Comparison of ENCODE assay signal across 29 mouse cellular contexts in the genomic region with DNA sequence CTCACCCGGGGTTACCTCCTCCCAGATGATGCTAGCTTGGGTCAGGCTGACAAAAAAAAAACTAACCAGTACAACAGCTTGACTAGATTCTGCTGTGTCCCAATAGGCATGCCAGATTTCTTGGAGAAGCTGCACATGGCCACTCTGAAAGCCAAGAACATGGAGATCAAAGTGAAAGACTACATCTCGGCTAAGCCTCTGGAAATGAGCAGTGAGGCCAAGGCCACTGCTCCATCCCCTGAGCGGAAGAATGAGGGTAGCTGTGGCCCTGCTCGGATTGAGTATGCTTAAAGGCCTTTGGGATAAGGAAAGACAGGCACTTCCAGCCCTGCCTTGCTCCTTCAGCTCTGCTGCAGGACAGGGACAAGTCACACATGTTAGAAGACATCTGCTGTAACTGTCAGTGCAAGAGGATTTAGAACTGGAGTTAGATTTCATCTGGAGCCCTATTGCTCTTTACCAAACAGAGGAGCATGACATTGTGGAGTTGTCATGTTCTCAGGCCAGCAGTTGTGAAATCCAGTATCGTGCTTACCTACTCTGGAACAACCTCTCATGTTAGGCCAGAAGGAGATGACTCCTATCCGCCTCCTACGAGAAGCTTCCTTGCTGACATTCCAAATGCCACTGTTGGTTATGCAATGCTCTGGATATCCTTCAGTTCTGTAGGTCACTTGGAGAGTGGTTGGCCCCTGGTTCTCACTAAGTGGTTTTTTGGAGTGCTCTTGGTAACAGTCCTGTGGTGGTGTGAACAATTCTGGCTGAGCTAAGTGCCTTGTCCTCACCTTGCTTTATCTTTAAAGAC. TPM values are rescaled to one million over a fixed set of nuclear protein-coding genes. Genes with fewer than 3 reads are reported as not detected.
DNase-seq lines count a peak whose midpoint lies in the region; ATAC-seq and TF ChIP-seq lines count a peak whose summit lies in the region.
"Had no signal": no experiment of that assay in that cellular context is flagged by ENCODE, and none has a peak within 500 bp of the region (broad histone marks: within the 10 kb centered on the region; RNA-seq: fewer than 3 reads in every experiment).

No protein-coding gene starts in this region.

- H3K4me3 ChIP-seq in heart, embryonic 11.5 days (ENCODE audit: low read depth, low read length) = no peak overlapping the region
- H3K4me3 ChIP-seq in lung, adult 2 months (replicated peaks; ENCODE audit: extremely low read depth, low read depth, low read length) = no peak overlapping the region
- H3K4me3 ChIP-seq: forebrain, embryonic 13.5 days; hindbrain, embryonic 10.5 days; megakaryocyte, embryonic 14.5 days; neural tube, embryonic 13.5 days had no signal

- H3K9me3 ChIP-seq in heart, embryonic 11.5 days (replicated peaks; ENCODE audit: control insufficient read depth, low read length) = no peaks in the 10 kb centered on the region
- H3K9me3 ChIP-seq: forebrain, embryonic 13.5 days; hindbrain, embryonic 10.5 days; neural tube, embryonic 13.5 days had no signal

- TF ChIP-seq POLR2A in lung, adult 2 months (IDR thresholded peaks at IDR 0.05; ENCODE audit: borderline replicate concordance, extremely low read depth, low read depth, low read length) = no peak

- TF ChIP-seq CTCF in lung, adult 2 months (IDR thresholded peaks at IDR 0.05; ENCODE audit: insufficient read depth, low read length) = no peak

- peak; percentile 48 for DNase-seq in adrenal gland, adult 2 months
- no peak for DNase-seq in adrenal gland, postnatal 10 days
- DNase-seq in heart, adult 18-20 months = peak; percentile 17 to 36
- DNase-seq in lung, adult 2 months = peak; percentile 8
- no peak for DNase-seq in lung, postnatal 4 days
- DNase-seq in layer of hippocampus, postnatal 14 days (ENCODE audit: low spot score in 2 of 2) = no peak
- DNase-seq: cerebellum, adult 9-10 months; liver; lung, embryonic 14.5 days; midbrain, embryonic 14.5 days; right cerebral cortex, adult 18-20 months; thymus, postnatal 14 days had no signal

- no peaks in the 10 kb centered on the region for H3K27me3 ChIP-seq in heart, embryonic 11.5 days (ENCODE audit: control insufficient read depth, insufficient read depth, low read length)
- H3K27me3 ChIP-seq: forebrain, embryonic 13.5 days; megakaryocyte, embryonic 14.5 days; neural tube, embryonic 13.5 days; Patski had no signal

- H3K4me1 ChIP-seq in heart, embryonic 11.5 days (ENCODE audit: control insufficient read depth, insufficient read depth, low read length) = no peaks in the 10 kb centered on the region
- H3K4me1 ChIP-seq in lung, adult 2 months (ENCODE audit: control insufficient read depth, insufficient read depth, low read length) = no peaks in the 10 kb centered on the region
- H3K4me1 ChIP-seq: forebrain, embryonic 13.5 days; hindbrain, embryonic 10.5 days; neural tube, embryonic 13.5 days had no signal

- ATAC-seq in heart, embryonic 11.5 days (replicated peaks; ENCODE audit: insufficient number of reproducible peaks, low FRiP score, low TSS enrichment) = no peak
- ATAC-seq: CD4-positive, CD25-positive, alpha-beta regulatory T cell, adult 4 months; forebrain, embryonic 13.5 days; hindbrain, postnatal 0 days; intestine, postnatal 0 days; Patski had no signal

- peaks cover 33% of the 10 kb centered on the region for H3K36me3 ChIP-seq in heart, embryonic 11.5 days (ENCODE audit: control insufficient read depth, insufficient read depth, low read length)

- 88% methylated on average over 7 of the region's 7 CpGs for WGBS in heart, embryonic 11.5 days (ENCODE audit: insufficient replicate concordance)
- WGBS in lung, adult 2 months = 77% methylated on average over 7 of the region's 7 CpGs

- H3K27ac ChIP-seq in heart, embryonic 11.5 days (ENCODE audit: low read depth, low read length) = no peak overlapping the region
- H3K27ac ChIP-seq: forebrain, embryonic 13.5 days; hindbrain, embryonic 10.5 days; hindbrain, postnatal 0 days; kidney, postnatal 0 days; neural tube, embryonic 13.5 days had no signal

- H3K9ac ChIP-seq in heart, embryonic 11.5 days (ENCODE audit: low read depth, low read length) = no peak overlapping the region
- H3K9ac ChIP-seq: forebrain, embryonic 13.5 days; lung, embryonic 14.5 days; neural tube, embryonic 13.5 days had no signal

- no peak overlapping the region for H3K4me2 ChIP-seq in heart, embryonic 11.5 days
- H3K4me2 ChIP-seq: forebrain, embryonic 13.5 days; lung, embryonic 14.5 days; neural tube, embryonic 13.5 days had no signal

RNA-seq across cellular contexts. Expression of gene Stard7, which starts 27.2 kb away (rescaled TPM):
- 100 to 1,000 TPM in 1 of 2 experiments, 10 to 100 TPM in 1; 81.7 to 117 TPM for total RNA-seq in adrenal gland, adult 2 months (2021)
- polyA plus RNA-seq in adrenal gland, adult 2 months (2012; rRNA removed) = 74.4 and 104 TPM in 2 replicates
- 100 to 1,000 TPM; 143 to 175 TPM for total RNA-seq in adrenal gland, postnatal 10 days (2021)
- 100 to 1,000 TPM; 157 to 176 TPM for total RNA-seq in heart, adult 18-20 months (2021)
- polyA plus RNA-seq in heart, embryonic 11.5 days (2014; fragmentation: Nextera tagmentation; extraction: Ambion mirVana) = 101 and 103 TPM in 2 replicates
- polyA plus RNA-seq in lung, adult 2 months (2012; rRNA removed) = 28.9 and 29.3 TPM in 2 replicates
- 100 to 1,000 TPM; 148 to 149 TPM for total RNA-seq in layer of hippocampus, postnatal 14 days (2021)

RNA-seq across cellular contexts. Expression of gene Dusp2, which starts 38.8 kb away (rescaled TPM):
- under 1 TPM; 0.17 to 0.76 TPM for total RNA-seq in adrenal gland, adult 2 months (2021)
- 1.3 and 2.2 TPM in 2 replicates for polyA plus RNA-seq in adrenal gland, adult 2 months (2012; rRNA removed)
- 1 to 10 TPM; 4.2 to 5.5 TPM for total RNA-seq in adrenal gland, postnatal 10 days (2021)
- total RNA-seq in heart, adult 18-20 months (2021) = 1 to 10 TPM in 1 of 2 experiments, under 1 TPM in 1; 0.57 to 2.0 TPM
- polyA plus RNA-seq in heart, embryonic 11.5 days (2014; fragmentation: Nextera tagmentation; extraction: Ambion mirVana) = 17.4 and 18.3 TPM in 2 replicates
- polyA plus RNA-seq in lung, adult 2 months (2012; rRNA removed) = 5.2 and 6.3 TPM in 2 replicates
- total RNA-seq in layer of hippocampus, postnatal 14 days (2021) = 1 to 10 TPM; 2.0 to 3.9 TPM

RNA-seq across cellular contexts. Expression of gene Astl, which starts 41.2 kb away (rescaled TPM):
- not detected for total RNA-seq in adrenal gland, adult 2 months (2021)
- not detected in 2 replicates for polyA plus RNA-seq in adrenal gland, adult 2 months (2012; rRNA removed)
- under 1 TPM in 1 of 2 experiments, not detected in 1; 0.21 TPM for total RNA-seq in adrenal gland, postnatal 10 days (2021)
- total RNA-seq in heart, adult 18-20 months (2021) = not detected
- polyA plus RNA-seq in heart, embryonic 11.5 days (2014; fragmentation: Nextera tagmentation; extraction: Ambion mirVana) = not detected in 2 replicates
- polyA plus RNA-seq in lung, adult 2 months (2012; rRNA removed) = not detected in 2 replicates
- not detected for total RNA-seq in layer of hippocampus, postnatal 14 days (2021)
- total RNA-seq: common myeloid progenitor, adult 5-6 weeks; ES-E14; hindbrain, postnatal 0 days; layer of hippocampus, postnatal 25 days; left cerebral cortex, postnatal 25 days had no signal
- polyA plus RNA-seq: forebrain, embryonic 13.5 days; heart, embryonic 14.5 days; hindbrain, embryonic 10.5 days; hindbrain, postnatal 0 days; intestine, postnatal 0 days; kidney, postnatal 0 days; lung, embryonic 14.5 days; midbrain, embryonic 14.5 days; neural tube, embryonic 13.5 days; Patski; small intestine, adult 2 months; testis, adult 2 months had no signal

RNA-seq across cellular contexts. Expression of gene Tmem127, which starts 49.5 kb away (rescaled TPM):
- total RNA-seq in adrenal gland, adult 2 months (2021) = 10 to 100 TPM; 84.1 to 87.6 TPM
- 131 and 150 TPM in 2 replicates for polyA plus RNA-seq in adrenal gland, adult 2 months (2012; rRNA removed)
- 10 to 100 TPM; 55.4 to 56.4 TPM for total RNA-seq in adrenal gland, postnatal 10 days (2021)
- 10 to 100 TPM; 26.4 to 28.8 TPM for total RNA-seq in heart, adult 18-20 months (2021)
- polyA plus RNA-seq in heart, embryonic 11.5 days (2014; fragmentation: Nextera tagmentation; extraction: Ambion mirVana) = 13.7 and 18.6 TPM in 2 replicates
- 74.4 and 86.6 TPM in 2 replicates for polyA plus RNA-seq in lung, adult 2 months (2012; rRNA removed)
- 100 to 1,000 TPM in 1 of 2 experiments, 10 to 100 TPM in 1; 96.3 to 101 TPM for total RNA-seq in layer of hippocampus, postnatal 14 days (2021)

RNA-seq across cellular contexts. Expression of gene Ciao1, which starts 49.6 kb away (rescaled TPM):
- 100 to 1,000 TPM in 1 of 2 experiments, 10 to 100 TPM in 1; 82.1 to 127 TPM for total RNA-seq in adrenal gland, adult 2 months (2021)
- 42.7 and 59.3 TPM in 2 replicates for polyA plus RNA-seq in adrenal gland, adult 2 months (2012; rRNA removed)
- total RNA-seq in adrenal gland, postnatal 10 days (2021) = 10 to 100 TPM; 85.9 to 93.7 TPM
- total RNA-seq in heart, adult 18-20 months (2021) = 10 to 100 TPM; 56.2 to 68.7 TPM
- 52.8 and 53.7 TPM in 2 replicates for polyA plus RNA-seq in heart, embryonic 11.5 days (2014; fragmentation: Nextera tagmentation; extraction: Ambion mirVana)
- 46.7 and 67.3 TPM in 2 replicates for polyA plus RNA-seq in lung, adult 2 months (2012; rRNA removed)
- 10 to 100 TPM; 62.2 to 68.6 TPM for total RNA-seq in layer of hippocampus, postnatal 14 days (2021)

Comparison
In these comparisons a context has a peak if more than half of its experiments do, and no peak if none do; other contexts are left out.
1. DNase-seq: peak in adrenal gland, adult 2 months (single experiment), heart, adult 18-20 months (2 of 2) and lung, adult 2 months (single experiment); none in adrenal gland, postnatal 10 days (single experiment), lung, postnatal 4 days (0 of 2) and layer of hippocampus, postnatal 14 days (0 of 2).